Mouse (Mus musculus) neural tube, embryonic 14.5 days (tissue): ENCODE results near the gene Rxfp4. TPM values are rescaled to one million over a fixed set of nuclear protein-coding genes. Genes with fewer than 3 reads are reported as not detected.

ENCODE experiments used
- ATAC-seq: fragments of 200-750 bp; cut with Nextera tagmentation; 2 replicates; pipeline ENCODE4 v1.8.0; 2017; ENCODE audit warnings: low read depth, mild to moderate bottlenecking, moderate TSS enrichment, moderate library complexity
- H3K27ac ChIP-seq: fragments of 300-500 bp; sonication (generic); 2 replicates; pipeline ENCODE4 v1.5.1; 2014; ENCODE audit warnings: low read depth, mild to moderate bottlenecking, control low read depth, low read length, moderate library complexity, mixed read lengths
- H3K27me3 ChIP-seq: fragments of 300-500 bp; sonication (generic); 2 replicates; pipeline ENCODE4 v1.6.1; 2014; ENCODE audit warnings: low read length; ENCODE audit not compliant: control insufficient read depth, insufficient read depth
- H3K36me3 ChIP-seq: fragments of 300-500 bp; sonication (generic); 2 replicates; pipeline ENCODE4 v1.6.1; 2014; ENCODE audit warnings: low read length, mixed read lengths; ENCODE audit not compliant: control insufficient read depth, insufficient read depth
- H3K4me1 ChIP-seq: fragments of 300-500 bp; sonication (generic); 2 replicates; pipeline ENCODE4 v1.6.1; 2014; ENCODE audit warnings: low read length; ENCODE audit not compliant: control insufficient read depth, insufficient read depth
- H3K4me2 ChIP-seq: fragments of 300-500 bp; sonication (generic); 2 replicates; pipeline ENCODE4 v1.6.1; 2014; ENCODE audit warnings: mild to moderate bottlenecking, low read depth, low read length, control low read depth
- H3K4me3 ChIP-seq: fragments of 300-500 bp; sonication (generic); 2 replicates; pipeline ENCODE4 v1.5.1; 2014; ENCODE audit warnings: low read depth, low read length, control low read depth, mixed read lengths
- H3K9ac ChIP-seq: fragments of 300-500 bp; sonication (generic); replicated peaks from 2 replicates; pipeline ENCODE4 v1.6.1; 2014; ENCODE audit warnings: low read depth, mild to moderate bottlenecking, control low read depth, low read length, mixed read lengths
- H3K9me3 ChIP-seq: fragments of 300-500 bp; sonication (generic); 2 replicates; pipeline ENCODE4 v1.6.1; 2016; ENCODE audit warnings: low read length; ENCODE audit not compliant: control insufficient read depth
- WGBS: fragments of 180-500 bp; shearing (Covaris S2); extraction: QIAGEN DNeasy Blood & Tissue Kit; methylation state at CpG from one replicate; pipeline ENCODE4 v1.1.7; 2014; 5-methylcytosine and 5-hydroxymethylcytosine counted together
- polyA plus RNA-seq: library from polyadenylated mRNA; unstranded; fragments of >200 nt; fragmentation: Nextera tagmentation; extraction: Ambion mirVana; gene quantifications from 2 replicates; pipeline ENCODE4 v1.2.1, GENCODE M21; 2014

Rxfp4 gene
- polyA plus RNA-seq: not detected in 2 replicates

DNA sequence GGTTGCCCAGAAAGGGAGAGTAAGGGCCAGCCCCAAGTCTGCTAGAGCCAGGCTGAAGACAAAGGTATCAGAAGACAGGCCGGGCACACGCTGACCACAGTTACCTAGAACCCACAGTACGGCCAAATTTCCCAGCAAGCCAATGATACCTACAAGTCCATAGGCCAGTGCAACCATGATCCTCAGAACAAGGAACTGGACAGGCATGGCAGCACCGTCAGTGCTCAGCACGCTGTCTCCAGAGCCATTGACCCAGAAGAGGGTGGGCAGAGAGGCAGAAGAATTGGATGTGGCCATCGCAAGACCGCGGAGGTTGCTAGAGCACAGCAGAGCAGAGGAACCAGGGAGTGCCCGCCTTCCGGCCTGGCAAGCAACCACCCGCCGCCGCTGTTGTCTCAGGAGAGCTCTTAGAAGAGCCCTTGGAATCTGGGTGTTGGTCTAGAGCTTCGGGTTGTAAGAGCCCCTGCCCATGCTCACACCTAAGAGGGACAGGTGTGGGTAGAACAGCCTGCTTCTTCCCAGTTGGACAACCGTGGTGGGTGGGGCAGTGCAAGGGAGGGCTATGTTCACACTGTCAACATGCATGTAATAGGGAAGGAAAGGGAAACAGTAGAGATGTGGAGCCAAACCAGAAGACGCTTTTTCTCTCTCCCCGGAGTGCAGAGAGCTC is at the start of gene Rxfp4:
Gene Rxfp4, minus strand, starts transcription at position 297 of the 670 bp plus-strand sequence.
- H3K27ac ChIP-seq: no peak within 1 kb of the TSS
- ATAC-seq: no peak
- peaks cover 5% of the 10 kb centered on the region; the same call in 1 of the 2 replicates for H3K36me3 ChIP-seq
- H3K4me2 ChIP-seq: no peak within 1 kb of the TSS
- H3K9ac ChIP-seq: no peak within 1 kb of the TSS
- 0 out of 2 replicates have a peak, but pooled peaks cover 2% of the 10 kb centered on the region for H3K4me1 ChIP-seq
- no peak within 1 kb of the TSS for H3K4me3 ChIP-seq
- no peaks in the 10 kb centered on the region for H3K27me3 ChIP-seq
- H3K9me3 ChIP-seq: no peaks in the 10 kb centered on the region
- WGBS: 91% methylated on average over 17 of the region's 17 CpGs

DNA sequence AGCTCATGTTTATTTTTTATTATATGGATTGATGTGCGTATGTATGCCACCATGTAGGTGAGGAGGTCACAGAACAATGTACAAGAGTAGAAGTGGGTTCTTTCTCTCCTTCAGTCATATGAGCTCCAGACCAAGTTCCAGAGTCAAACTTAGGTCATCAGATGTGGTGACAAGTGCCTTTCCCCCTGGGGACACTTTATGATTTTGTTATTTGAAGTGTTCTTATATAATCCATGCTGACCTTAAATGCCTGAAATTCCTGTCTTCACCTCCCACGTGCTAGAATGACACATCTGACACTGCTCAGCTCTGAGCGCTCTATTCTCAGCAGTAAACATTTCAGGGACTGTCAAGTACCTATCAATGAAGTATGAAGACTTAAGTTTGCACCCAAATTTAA is 48.3 kb upstream of the Rxfp4 start:
- peaks cover 78% of the 10 kb centered on the region for H3K36me3 ChIP-seq
- no peak overlapping the region for H3K4me2 ChIP-seq
- H3K27me3 ChIP-seq: no peaks in the 10 kb centered on the region
- no peaks in the 10 kb centered on the region for H3K4me1 ChIP-seq
- H3K9ac ChIP-seq: no peak overlapping the region
- WGBS: 86% methylated on average over 3 of the region's 3 CpGs
- ATAC-seq: no peak
- H3K9me3 ChIP-seq: no peaks in the 10 kb centered on the region
- no peak overlapping the region for H3K4me3 ChIP-seq
- no peak overlapping the region for H3K27ac ChIP-seq

DNA sequence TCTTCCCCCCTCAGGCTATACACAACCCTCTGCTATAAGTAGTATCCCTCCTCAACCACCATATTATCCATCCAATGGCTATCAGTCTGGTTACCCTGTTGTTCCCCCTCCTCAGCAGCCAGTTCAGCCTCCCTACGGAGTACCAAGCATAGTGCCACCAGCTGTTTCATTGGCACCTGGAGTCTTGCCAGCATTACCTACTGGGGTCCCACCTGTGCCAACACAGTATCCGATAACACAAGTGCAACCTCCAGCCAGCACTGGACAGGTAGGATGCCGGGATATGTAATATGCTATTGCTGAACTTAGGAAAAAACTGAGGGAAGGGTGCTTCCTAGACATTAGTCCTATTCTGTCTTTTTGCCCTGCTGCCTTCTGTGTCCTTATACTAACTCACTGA is 47.3 kb upstream of the Rxfp4 start:
- 82% methylated on average over 3 of the region's 3 CpGs for WGBS
- Histone ChIP-seq H3K27ac (no peak overlapping the region), H3K9ac (no peak overlapping the region)

DNA sequence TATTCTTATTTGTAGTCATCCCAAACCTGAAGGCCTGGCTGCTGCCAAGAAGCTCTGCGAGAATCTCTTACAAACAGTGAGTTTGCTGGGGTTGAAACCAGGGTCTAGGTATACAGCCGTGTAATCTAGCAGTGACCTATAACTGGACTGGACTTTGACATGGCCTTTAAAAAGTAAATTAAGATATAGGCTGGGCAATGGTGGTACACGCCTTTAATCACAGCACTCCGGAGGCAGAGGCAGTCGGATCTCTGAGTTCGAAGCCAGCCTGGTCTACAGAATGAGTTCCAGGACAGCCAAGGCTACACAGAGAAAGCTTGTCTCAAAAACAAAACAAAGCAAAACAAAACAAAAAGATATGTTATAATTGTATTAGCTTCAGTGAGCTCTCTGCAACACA is 45.9 kb upstream of the Rxfp4 start:
- Histone ChIP-seq H3K4me1 (no peaks in the 10 kb centered on the region), H3K4me3 (no peak overlapping the region), H3K27ac (no peak overlapping the region), H3K9me3 (no peaks in the 10 kb centered on the region), H3K36me3 (peaks cover 84% of the 10 kb centered on the region), H3K4me2 (no peak overlapping the region), H3K27me3 (no peaks in the 10 kb centered on the region), H3K9ac (no peak overlapping the region)
- WGBS: 98% methylated on average over 6 of the region's 6 CpGs
- ATAC-seq: no peak

More for the DNA sequence above, 47.3 kb upstream of the Rxfp4 start:
- no peak overlapping the region for H3K4me2 ChIP-seq
- ATAC-seq: no peak
- no peaks in the 10 kb centered on the region for H3K9me3 ChIP-seq
- no peaks in the 10 kb centered on the region for H3K27me3 ChIP-seq
- peaks cover 83% of the 10 kb centered on the region for H3K36me3 ChIP-seq
- H3K4me3 ChIP-seq: no peak overlapping the region
- no peaks in the 10 kb centered on the region for H3K4me1 ChIP-seq

DNA sequence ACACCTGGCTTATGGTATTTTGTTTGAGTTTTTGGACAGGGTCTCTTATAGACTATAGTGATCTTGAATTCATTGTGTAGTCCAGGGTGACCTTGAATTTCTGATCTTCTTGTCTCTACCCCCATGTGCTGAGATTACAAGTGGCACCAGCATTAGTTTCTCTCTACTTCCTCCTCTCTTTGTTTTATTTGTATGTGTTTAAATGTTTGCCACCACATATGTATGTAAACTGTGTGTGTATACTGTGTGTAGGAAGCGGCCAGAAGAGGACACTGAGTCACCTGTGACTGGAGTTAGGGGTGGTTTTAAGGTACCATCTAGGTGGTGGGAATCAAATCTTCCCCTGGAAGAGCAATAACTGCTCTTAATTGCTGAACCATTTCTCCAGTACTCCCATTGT is 45.1 kb upstream of the Rxfp4 start:
- Histone ChIP-seq H3K36me3 (peaks cover 84% of the 10 kb centered on the region), H3K27ac (no peak overlapping the region), H3K27me3 (no peaks in the 10 kb centered on the region), H3K9me3 (no peaks in the 10 kb centered on the region), H3K9ac (no peak overlapping the region), H3K4me2 (no peak overlapping the region), H3K4me1 (no peaks in the 10 kb centered on the region), H3K4me3 (no peak overlapping the region)
- 97% methylated on average over 1 of the region's 1 CpGs for WGBS
- ATAC-seq: no peak

DNA sequence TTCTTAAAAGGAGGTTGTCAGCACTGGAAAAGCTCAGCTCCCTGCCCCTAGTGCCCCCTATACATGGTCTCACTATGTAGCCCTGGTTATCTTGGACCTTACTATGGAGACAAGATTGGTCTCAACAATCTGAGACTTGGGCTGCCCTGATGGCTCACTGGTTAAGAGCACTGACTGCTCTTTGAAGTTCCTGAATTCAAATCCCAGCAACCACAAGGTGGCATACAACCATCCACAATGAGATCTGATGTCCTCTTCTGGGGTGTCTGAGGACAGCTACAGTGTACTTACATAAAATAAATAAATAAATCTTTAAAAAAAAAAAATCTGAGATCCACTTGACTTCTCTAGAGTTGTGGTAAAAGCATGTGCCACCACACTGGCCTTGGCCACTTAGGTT is 42.6 kb upstream of the Rxfp4 start:
- Histone ChIP-seq H3K27ac (no peak overlapping the region), H3K36me3 (peaks cover 82% of the 10 kb centered on the region), H3K9ac (no peak overlapping the region), H3K4me1 (no peaks in the 10 kb centered on the region), H3K4me2 (no peak overlapping the region), H3K27me3 (no peaks in the 10 kb centered on the region), H3K4me3 (no peak overlapping the region), H3K9me3 (no peaks in the 10 kb centered on the region)
- ATAC-seq: no peak

DNA sequence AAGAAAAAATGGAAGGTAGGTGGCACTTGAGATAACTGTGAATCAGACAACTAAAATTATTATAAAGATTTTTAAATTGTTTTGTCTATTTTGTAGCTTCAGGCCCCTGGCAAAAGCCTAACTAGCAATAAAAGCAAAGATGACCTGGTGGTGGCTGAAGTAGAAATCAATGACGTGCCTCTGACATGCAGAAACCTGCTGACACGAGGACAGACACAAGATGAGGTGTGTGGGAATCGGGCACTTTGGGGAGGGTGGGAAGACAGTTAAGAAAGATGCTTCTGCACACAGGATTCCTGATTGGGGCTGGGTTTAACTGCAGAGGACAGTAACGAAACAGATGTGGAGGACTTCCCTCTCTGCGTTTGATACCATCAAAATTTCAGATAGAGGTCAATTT is 36.1 kb upstream of the Rxfp4 start:
- Histone ChIP-seq H3K9ac (no peak overlapping the region), H3K4me3 (no peak overlapping the region), H3K9me3 (no peaks in the 10 kb centered on the region), H3K36me3 (peaks cover 42% of the 10 kb centered on the region), H3K4me2 (no peak overlapping the region), H3K4me1 (peaks cover 17% of the 10 kb centered on the region; the same call in 1 of the 2 replicates), H3K27me3 (no peaks in the 10 kb centered on the region), H3K27ac (no peak overlapping the region)
- ATAC-seq: no peak
- WGBS: 90% methylated on average over 5 of the region's 5 CpGs

DNA sequence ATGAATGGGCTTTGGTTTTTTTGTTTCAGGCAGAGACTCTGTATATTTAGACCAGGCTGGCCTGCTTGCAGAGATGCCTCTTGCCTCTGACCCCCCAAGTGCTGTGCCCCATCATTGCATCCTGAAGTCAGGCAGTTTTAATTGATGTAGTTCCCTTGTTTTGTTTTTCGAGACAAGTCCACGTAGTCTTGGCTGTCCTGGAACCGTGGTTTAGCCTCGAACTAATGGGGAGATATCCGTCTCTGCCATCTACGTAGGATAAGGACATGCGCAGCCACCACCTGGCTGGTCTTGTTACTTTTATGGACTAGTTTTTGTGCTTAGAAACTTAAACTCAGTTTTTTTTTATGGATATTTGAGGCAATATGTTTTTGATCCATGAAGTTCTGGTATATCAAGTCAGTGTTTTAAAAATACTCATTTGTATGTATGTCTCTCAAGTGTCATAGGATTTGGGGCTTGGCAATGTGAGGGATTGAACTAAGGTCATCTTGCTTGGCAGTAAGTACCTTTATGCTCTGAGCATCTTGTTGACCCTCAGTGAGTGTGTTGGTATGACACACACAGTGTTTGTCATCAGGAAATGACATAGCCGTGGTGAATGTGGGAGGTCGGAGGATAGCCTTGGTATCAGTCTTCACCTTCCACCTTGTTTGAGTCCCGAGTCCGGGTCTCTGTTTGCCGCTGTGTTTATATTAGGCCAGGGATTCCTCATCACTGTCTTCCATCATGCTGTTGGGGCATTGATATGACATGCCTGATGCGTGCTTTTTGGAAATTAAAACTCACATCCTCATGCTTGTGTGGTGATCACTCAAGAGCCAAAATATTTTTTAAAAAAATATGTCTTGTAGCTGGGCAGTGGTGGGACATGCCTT is 34.0 kb upstream of the Rxfp4 start:
- H3K27ac ChIP-seq: peak overlapping the region; percentile 97
- H3K4me1 ChIP-seq: peaks cover 17% of the 10 kb centered on the region; the same call in 1 of the 2 replicates
- peak overlapping the region; percentile 96 for H3K9ac ChIP-seq
- peak overlapping the region; percentile 98 for H3K4me2 ChIP-seq
- peaks cover 27% of the 10 kb centered on the region for H3K36me3 ChIP-seq
- no peak for ATAC-seq
- no peaks in the 10 kb centered on the region for H3K27me3 ChIP-seq
- no peaks in the 10 kb centered on the region for H3K9me3 ChIP-seq
- H3K4me3 ChIP-seq: peak overlapping the region; percentile 90
- 55% methylated on average over 13 of the region's 13 CpGs for WGBS

DNA sequence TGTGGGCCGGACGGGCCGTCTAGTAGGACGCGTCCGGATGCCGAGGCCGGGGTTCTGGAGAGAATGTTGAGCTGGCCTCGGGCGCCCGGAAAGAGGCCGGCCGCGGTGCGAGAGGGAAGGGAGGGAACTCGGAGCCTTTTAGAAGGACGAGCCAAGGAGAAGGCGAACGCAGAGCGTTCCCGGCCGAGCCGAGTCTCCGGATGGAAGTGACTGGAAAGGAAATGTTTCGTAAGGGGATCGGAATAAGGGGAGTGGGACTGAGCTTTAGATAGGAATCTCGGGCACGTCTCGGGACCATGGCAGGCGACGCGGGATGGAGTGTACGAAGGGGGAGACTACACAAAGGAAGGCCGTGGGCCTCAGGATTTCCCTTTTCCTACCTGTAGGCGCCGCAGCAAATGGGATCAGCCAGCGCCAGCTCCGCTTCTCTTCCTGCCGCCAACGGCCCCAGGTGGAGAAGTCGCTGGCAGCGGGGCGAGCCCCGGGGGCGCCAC is 33.1 kb upstream of the Rxfp4 start:
- H3K9ac ChIP-seq: peak overlapping the region; percentile 96
- WGBS: 0% methylated on average over 45 of the region's 45 CpGs
- peak overlapping the region; percentile 90 for H3K4me3 ChIP-seq
- ATAC-seq: peak; percentile 77
- H3K4me1 ChIP-seq: peaks cover 17% of the 10 kb centered on the region; the same call in 1 of the 2 replicates
- H3K9me3 ChIP-seq: no peaks in the 10 kb centered on the region
- H3K36me3 ChIP-seq: peaks cover 24% of the 10 kb centered on the region
- H3K27me3 ChIP-seq: no peaks in the 10 kb centered on the region
- H3K27ac ChIP-seq: peak overlapping the region; percentile 97
- H3K4me2 ChIP-seq: peak overlapping the region; percentile 98
